Mouse (Mus musculus) Patski (cell line): ENCODE measurements around the gene Psmd3. TPM values are rescaled to one million over a fixed set of nuclear protein-coding genes. Genes with fewer than 3 reads are reported as not detected.
"Not testable (repeated sequence)": the region's sequence is repeated elsewhere in the genome, so short reads cannot be mapped to it uniquely, and the experiment has no call there.

Experiments used
- ATAC-seq: fragments of 100-300 bp; one replicate; pipeline ENCODE4 v1.8.0; 2021
- CTCF ChIA-PET: fragments of 350-600 bp; sonication (Branson Sonifier 250); formaldehyde crosslinking; loops from one replicate; lab custom pipeline; 2022; ENCODE audit warnings: inconsistent platforms; lab: Charles Lee
- POLR2A ChIA-PET: fragments of 350-600 bp; sonication (Branson Sonifier 250); formaldehyde crosslinking; loops from one replicate; lab custom pipeline; 2022; ENCODE audit warnings: antibody characterized with exemption, inconsistent platforms; lab: Charles Lee
- DNase-seq: peaks from one replicate; pipeline ENCODE4 v3.0.0-alpha.2; 2011; ENCODE audit warnings: low read depth, low spot score
- H3K27me3 ChIP-seq: fragments of 371-371 bp; one replicate; pipeline ENCODE4 v1.5.1; 2021
- CTCF ChIP-seq: fragments of 100-300 bp; IDR thresholded peaks from one replicate; pipeline ENCODE4 v1.5.1; 2021
- in situ Hi-C: fragments of 300-500 bp; cut with MboI; formaldehyde crosslinking; loops from 3 replicates; pipeline ENCODE4 v1.11.1; 2018; ENCODE audit warnings: low pct_unique_long_range_greater_than_20kb, mixed read lengths
- polyA plus RNA-seq: library from polyadenylated mRNA; unstranded; gene quantifications from one replicate; pipeline ENCODE4 v1.2.3, GENCODE M21; 2021

Psmd3 gene
- 161 TPM for polyA plus RNA-seq

- CTCF ChIA-PET = interaction anchor here (0.8 to 1.9 kb wide), 4 partner anchors 9 to 105 kb away, joined by 3 to 9 read pairs (median 6); no protein-coding TSS in a partner anchor
Measured at GRCm38 (mm10) chr11:98681786-98682745, at the start of gene Psmd3. Psmd3 (plus strand) TSS chr11:98682554.

DNA sequence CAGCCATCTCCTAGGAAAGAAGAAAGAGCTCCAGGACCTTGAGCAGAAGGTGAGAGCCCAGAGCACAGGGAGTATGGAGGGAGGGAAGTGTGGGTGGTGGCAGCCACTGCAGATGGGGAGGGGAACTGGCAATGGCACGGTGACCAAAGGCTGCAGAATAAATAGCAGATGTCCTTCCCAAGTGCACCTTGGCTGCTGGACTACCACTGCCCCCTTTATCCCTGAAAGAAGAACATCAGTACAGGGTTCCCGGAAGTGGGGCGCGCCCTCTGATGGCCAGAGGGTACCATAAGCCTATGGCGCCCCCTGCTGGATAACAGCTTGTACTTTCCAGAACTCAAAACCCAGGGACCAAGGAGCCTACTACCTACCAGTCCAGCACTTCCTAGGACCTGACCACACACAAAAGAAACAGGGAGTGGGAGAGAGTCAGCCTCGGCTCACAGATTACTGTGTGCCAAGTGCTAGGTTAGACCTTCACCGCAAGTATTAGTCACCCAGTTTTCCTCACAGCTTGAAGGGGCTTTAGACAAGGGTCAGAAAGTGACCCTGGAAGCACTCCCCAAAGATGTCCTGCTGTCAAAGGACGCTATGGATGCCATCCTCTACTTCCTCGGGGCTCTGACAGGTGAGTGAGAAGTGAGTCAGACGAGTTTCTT lies 46.9 kb upstream of the Psmd3 start:
- TF ChIP-seq CTCF = peak; percentile 80
- DNase-seq, H3K27me3 ChIP-seq, ATAC-seq, POLR2A ChIA-PET: not testable (repeated sequence)
- in situ Hi-C loops = loop anchor here (5.0 kb wide), 1 partner anchor 33 kb away; no protein-coding TSS in a partner anchor
- CTCF ChIA-PET = interaction anchor here (1.3 kb wide), 1 partner anchor 9 kb away, joined by 4 read pairs; the partner anchor contains the start of gene Gsdma3

More at GRCm38 (mm10) chr11:98681786-98682745, at the start of gene Psmd3:
- in situ Hi-C loops = no loop called here
- POLR2A ChIA-PET = interaction anchor here (0.7 to 1.5 kb wide), 6 partner anchors 9 to 115 kb away, joined by 3 to 6 read pairs (median 3); no protein-coding TSS in a partner anchor
- peak; percentile 98 for ATAC-seq
- peak; percentile 97 for DNase-seq
- no peak for TF ChIP-seq CTCF
- H3K27me3 ChIP-seq = no peaks in the 10 kb centered on the region

GRCm38 (mm10) chr11:98637501-98637900 lies 44.9 kb upstream of the Psmd3 start:
- CTCF ChIA-PET = no interaction called here

DNA sequence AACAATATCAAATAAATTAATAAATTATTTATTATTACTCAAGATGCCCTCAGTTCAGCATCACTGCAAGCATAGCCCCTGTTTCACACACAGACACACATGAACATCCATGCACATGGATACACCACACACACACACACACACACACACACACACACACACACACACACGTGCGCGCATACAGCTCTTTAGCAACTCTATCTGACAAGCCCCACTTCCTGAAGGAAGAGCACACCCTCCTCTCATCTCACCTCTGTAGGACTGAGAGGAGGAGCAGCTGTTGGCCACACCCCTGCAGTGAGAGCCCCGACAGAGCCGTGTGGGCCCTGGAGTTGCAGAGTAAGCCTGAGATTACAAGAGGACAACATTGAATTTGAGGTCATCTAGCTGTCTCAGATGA lies 42.3 kb upstream of the Psmd3 start:
- TF ChIP-seq CTCF = no peak
- in situ Hi-C loops = no loop called here
- CTCF ChIA-PET = no interaction called here
- H3K27me3 ChIP-seq = peaks cover 19% of the 10 kb centered on the region
- POLR2A ChIA-PET = no interaction called here
- ATAC-seq (no peak), DNase-seq (no peak)

More at GRCm38 (mm10) chr11:98637501-98637900, 44.9 kb upstream of the Psmd3 start:
- in situ Hi-C loops = loop anchor here (5.0 kb wide), 1 partner anchor 35 kb away; no protein-coding TSS in a partner anchor
- ATAC-seq (no peak), DNase-seq (no peak)
- no peak for TF ChIP-seq CTCF
- peaks cover 13% of the 10 kb centered on the region for H3K27me3 ChIP-seq
- POLR2A ChIA-PET = no interaction called here

- in situ Hi-C loops = no loop called here
Measured at GRCm38 (mm10) chr11:98644757-98645156, 37.6 kb upstream of the Psmd3 start.

GRCm38 (mm10) chr11:98645946-98646345 lies 36.4 kb upstream of the Psmd3 start:
- ATAC-seq = no peak
- DNase-seq = no peak
- in situ Hi-C loops = no loop called here
- TF ChIP-seq CTCF = no peak
- ChIA-PET CTCF (no interaction called here), POLR2A (no interaction called here)
- H3K27me3 ChIP-seq = peaks cover 36% of the 10 kb centered on the region

More at GRCm38 (mm10) chr11:98644757-98645156, 37.6 kb upstream of the Psmd3 start:
- ChIA-PET POLR2A (no interaction called here), CTCF (no interaction called here)
- H3K27me3 ChIP-seq = peaks cover 36% of the 10 kb centered on the region
- ATAC-seq (no peak), DNase-seq (no peak)
- TF ChIP-seq CTCF = no peak

DNA sequence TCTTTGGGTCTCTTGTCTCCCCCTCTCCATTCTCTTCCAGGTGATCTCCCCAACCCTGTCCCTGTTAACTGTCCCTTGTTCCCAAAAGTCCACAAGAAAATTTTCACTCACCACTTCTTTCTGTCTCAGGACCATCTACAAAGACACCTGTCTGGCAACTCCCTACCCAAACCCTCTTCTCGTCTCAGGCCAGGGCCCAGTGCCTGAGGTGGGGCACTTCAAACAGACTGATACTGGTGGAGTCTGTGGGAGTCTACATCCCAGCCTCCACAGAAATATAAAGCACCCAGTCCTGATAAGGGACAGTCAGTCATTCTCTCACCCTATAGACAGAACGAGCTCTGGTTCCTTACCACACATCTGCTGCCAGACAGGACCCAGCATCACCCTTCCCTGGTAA lies 35.9 kb upstream of the Psmd3 start, which contains the start of gene Gsdma2:
Gene Gsdma2 (plus strand): TSS at position 301 of the 400 bp plus-strand sequence.
- no peak for ATAC-seq
- DNase-seq = no peak
- TF ChIP-seq CTCF = no peak
- POLR2A ChIA-PET = no interaction called here
- CTCF ChIA-PET = no interaction called here
- in situ Hi-C loops = no loop called here
- peaks cover 33% of the 10 kb centered on the region for H3K27me3 ChIP-seq

GRCm38 (mm10) chr11:98655076-98655475 lies 27.3 kb upstream of the Psmd3 start:
- DNase-seq, CTCF ChIA-PET, in situ Hi-C loops, POLR2A ChIA-PET, ATAC-seq: not testable (repeated sequence)
- peaks cover 17% of the 10 kb centered on the region for H3K27me3 ChIP-seq
- peak; percentile 73 for TF ChIP-seq CTCF

GRCm38 (mm10) chr11:98660517-98660916 lies 21.8 kb upstream of the Psmd3 start:
- DNase-seq (no peak), ATAC-seq (peak; percentile 53)
- in situ Hi-C loops = loop anchor here (5.0 kb wide), 1 partner anchor 53 kb away; no protein-coding TSS in a partner anchor
- TF ChIP-seq CTCF = peak; percentile 80
- ChIA-PET CTCF (interaction anchor here (1.1 to 2.8 kb wide), 5 partner anchors 12 to 27 kb away, joined by 3 to 22 read pairs (median 5); partner anchors contain the start of gene Psmd3), POLR2A (interaction anchor here (0.5 kb wide), 1 partner anchor 21 kb away, joined by 3 read pairs; no protein-coding TSS in a partner anchor)
- peaks cover 12% of the 10 kb centered on the region for H3K27me3 ChIP-seq

DNA sequence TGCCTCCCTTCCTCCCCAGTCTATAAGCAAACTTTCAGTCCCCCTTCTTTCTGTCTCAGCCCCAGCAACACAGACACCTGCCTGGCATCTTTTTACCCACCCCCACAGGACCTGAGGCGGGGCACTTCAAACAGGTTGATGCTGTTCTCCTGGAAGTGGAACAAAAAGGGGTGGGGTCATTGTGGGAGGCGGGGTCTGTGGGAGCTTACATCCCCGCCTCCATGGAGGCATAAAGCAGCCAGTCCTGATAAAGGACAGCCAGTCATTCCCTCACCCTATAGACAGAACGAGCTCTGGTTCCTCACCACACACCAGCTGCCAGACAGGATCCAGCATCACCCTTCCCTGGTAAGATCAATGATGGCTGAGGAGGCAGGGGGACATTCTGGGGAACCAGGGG lies 18.3 kb upstream of the Psmd3 start, which contains the start of gene Gsdma:
Gene Gsdma (plus strand): TSS at position 261 of the 400 bp plus-strand sequence.
- no peak for TF ChIP-seq CTCF
- ATAC-seq = no peak
- in situ Hi-C loops = loop anchor here (5.0 kb wide), 1 partner anchor 57 kb away; no protein-coding TSS in a partner anchor
- ChIA-PET POLR2A (no interaction called here), CTCF (interaction anchor here (1.4 kb wide), 1 partner anchor 9 kb away, joined by 3 read pairs; no protein-coding TSS in a partner anchor)
- H3K27me3 ChIP-seq = peaks cover 13% of the 10 kb centered on the region
- no peak for DNase-seq
